Mouse (Mus musculus): ENCODE results near the gene Qsox2.
A peak's percentile ranks its signal among the peaks of the same experiment; 100 is the strongest.

Qsox2 gene

DNA sequence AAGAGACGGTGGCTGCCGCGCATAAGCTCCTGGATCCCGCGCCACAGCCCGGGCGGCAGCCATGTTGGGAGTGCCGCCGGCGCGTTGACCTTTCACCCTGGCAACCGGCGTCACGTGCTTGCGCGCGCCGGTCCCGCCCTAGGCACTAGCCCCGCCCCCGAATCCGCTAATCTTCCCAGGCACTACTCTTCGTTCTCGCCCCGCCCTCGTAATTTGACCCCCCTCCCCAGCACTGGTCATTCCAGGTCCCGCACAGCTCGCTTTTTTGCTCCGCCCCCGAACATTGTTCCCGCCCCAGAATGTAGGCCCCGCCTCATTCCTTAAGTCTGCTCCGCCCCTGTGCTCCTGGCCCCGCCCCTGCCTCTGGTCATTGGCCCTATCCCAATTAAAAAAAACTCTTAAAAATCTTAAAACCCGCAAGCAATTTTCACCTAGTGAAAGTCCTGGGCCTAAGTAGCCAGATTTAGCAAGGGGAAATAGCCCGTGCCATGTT is at the start of gene Qsox2:
Gene Qsox2 (minus strand): TSS at position 236 of the 493 bp plus-strand sequence.
- peak; percentile 82 for DNase-seq

- no peak for DNase-seq
Observed at GRCm38 (mm10) chr2:26286391-26286790, 49.1 kb upstream of the Qsox2 start.

DNA sequence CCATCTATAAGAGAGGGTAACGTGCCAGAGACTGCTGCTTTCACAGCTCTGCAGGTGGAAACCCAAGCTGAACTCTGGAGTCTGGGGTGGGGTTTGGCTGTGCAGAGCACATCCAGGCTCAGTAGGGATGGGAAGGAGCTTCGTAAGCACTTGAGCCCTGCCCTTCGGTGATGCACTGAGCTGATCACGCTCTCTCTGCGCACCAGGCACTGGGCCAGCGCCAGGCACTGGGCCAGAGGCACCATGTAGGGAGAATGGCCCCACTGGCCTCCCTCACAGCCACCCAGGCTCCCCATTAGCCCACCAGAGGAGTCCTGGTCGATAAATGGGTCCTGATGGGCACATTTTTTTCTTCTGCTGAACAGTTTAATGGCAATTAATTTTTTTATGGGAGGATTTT is 48.5 kb upstream of the Qsox2 start:
- no peak for DNase-seq

DNA sequence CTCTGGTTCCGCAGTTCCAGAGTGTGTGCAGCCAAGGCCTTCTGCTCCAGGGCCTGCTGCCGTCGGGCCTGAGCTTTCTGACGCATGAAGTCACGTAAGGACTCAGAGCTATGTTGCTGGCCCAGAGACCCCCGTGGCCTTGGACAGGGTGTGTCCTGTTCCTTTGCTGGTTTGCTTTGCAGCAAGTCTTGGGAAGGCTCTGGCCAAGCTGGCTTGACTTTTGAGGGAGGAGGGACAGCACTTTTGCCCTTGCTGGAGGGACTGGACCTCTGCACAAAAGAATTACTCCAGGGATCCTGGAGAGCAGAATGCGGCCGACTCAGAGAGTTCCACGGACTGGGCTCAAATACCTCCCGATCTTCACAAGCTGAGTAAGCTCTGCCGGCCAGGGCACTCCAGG is 43.3 kb upstream of the Qsox2 start:
- no peak for DNase-seq

- DNase-seq: no peak
Observed at GRCm38 (mm10) chr2:26279712-26280111, 42.4 kb upstream of the Qsox2 start.

DNA sequence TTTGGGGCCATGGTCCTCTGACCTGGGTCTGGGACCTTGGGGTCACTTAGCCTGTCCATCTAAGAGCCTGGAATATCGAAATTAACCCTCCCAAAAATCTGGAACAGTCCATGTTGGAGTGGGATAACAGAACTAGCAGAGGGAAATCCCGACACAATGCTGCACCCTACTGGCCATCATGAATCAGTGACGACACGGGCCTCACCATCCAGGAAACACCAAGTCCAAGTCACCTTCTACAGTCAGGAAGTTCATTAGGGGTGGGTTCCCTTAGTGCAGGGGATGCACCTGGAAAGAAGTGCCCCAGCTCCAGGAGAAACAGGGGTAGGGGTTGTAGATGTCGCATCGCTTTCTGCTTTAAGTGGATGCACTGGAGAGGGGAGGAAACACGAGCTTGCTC is 36.3 kb upstream of the Qsox2 start:
- DNase-seq: peak; percentile 69

DNA sequence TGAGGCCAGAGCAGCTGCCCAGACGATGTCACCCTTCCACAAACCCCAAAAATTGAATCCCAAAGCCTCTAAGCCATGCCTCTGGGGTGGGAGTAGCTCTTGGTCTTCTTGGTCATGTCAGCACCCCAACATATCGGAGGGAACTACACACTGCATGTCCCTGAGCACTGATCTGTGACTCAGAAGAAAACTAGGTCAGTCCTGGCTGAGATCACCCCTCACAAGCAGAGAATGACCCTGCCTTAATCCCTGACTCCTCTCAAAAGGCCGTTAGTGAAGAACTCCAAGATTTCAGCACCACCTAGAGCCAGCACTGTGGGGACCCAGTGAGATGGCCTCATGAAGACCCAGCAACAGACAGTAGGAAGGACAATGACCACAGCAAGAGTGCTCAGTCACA is 30.9 kb upstream of the Qsox2 start:
- no peak for DNase-seq

GRCm38 (mm10) chr2:26266066-26266742 is 28.9 kb upstream of the Qsox2 start:
- no peak for DNase-seq

- no peak for DNase-seq
Observed at GRCm38 (mm10) chr2:26265095-26265494, 27.8 kb upstream of the Qsox2 start.

DNA sequence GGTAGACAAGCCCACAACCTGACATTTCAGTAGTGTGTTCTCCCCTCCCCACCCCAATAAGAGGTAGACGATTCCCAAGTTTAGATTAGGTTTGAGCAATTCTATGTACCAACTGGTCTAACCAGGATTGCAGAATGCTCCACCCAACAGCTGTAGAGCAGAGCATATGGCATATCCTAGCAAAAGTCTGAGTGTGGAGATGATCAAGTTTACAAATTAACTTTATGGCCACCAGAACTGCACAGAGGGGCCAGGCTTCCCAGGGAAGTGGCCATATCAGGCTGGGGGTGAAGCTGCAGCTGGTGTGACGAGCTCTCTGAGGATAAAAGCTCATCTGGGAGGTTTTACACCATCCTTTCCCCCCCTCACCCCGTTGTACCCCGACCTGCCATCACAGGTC is 27.3 kb upstream of the Qsox2 start:
- no peak for DNase-seq

DNA sequence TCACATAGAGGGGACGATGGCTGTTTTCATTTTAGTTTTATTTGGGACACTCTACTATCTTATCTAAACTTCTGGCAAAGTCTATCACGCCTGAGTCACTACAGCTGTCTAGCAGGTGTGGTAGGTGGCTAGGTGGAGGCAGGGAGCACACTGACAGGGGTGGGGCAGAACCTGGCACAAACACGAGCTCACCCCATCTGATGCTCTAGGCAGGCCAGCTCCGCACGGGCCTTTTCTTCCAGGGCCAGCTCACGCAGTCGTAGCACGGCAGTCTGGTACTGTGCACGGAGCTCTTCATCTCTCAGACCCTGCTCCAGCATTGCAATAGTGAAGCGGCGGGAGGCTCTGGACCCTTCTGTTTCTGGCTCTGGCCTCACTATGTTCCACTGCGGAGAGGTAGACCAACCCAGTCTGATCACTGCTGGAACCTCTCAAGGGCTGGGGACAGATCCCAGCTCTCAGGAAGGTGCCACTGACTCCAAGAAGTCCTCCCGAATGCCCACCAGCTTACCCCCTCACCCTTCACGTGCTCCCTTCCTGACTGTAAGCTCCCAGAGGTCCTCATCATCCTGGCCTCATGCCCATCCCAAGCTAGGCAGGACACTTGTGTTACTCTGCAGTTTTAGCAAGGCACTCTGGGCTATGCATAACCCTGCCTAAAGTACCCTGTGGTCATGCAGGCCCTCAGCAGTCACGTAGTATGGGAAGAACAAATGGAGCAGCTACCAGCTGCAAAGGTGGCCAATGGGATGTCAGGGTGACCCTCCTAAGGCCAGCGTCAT is 20.2 kb upstream of the Qsox2 start:
- no peak for DNase-seq

GRCm38 (mm10) chr2:26254816-26255215 is 17.5 kb upstream of the Qsox2 start:
- DNase-seq: no peak

DNA sequence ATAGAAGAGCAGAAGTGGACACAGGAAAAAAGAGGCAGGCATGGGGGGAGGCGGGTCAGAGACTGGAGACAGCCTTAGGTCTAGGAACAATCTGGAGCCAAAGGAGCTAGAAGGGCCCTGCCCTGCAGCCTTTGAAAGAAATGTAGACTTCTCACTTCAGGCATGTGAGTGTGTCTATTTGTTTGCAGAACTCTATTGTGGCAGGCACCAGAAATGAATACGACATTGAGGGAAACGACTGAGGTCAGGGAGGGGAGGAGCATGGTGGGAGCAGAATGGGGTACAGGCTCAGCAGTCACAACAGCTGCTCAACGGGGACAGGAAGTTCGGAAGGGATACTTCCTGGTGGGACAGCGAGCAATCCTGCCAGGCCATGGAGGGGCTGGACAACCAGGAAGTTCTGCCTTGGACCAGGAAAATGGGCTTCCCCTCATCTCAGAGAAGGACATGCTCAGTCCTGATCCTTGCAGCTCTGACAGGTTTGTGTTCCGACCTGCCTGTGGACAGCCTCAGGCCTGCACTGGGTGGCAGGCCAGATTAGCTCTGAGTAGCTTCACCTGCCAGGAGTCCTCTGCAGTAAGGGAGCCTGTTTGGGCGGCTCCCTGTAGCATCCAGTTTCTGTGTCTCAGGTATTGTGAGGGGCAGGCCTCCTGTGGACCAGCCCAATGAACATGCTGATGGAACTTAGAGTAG is 15.3 kb upstream of the Qsox2 start:
- DNase-seq: no peak

GRCm38 (mm10) chr2:26247531-26247930 is 10.2 kb upstream of the Qsox2 start:
- no peak for DNase-seq

DNA sequence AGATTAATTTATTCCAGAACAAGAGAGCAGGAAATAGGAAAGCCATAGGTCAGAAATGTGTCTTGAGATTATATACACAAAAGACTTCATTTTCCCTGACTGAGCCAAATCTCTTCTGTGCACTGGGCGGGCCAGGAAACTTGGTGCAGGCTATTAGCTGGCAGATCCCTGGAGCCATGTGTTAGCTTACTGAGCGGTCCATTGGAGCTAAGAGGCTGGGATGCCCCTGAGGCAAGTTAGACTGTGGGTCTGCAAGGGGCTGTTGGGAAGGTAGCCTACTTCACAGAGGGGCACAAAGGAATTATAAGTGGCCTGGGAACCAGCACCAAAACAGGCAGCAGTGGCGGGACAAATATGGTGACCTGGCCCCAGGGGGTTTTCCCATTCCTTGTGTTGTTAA is 3.5 kb upstream of the Qsox2 start:
- DNase-seq: no peak

DNA sequence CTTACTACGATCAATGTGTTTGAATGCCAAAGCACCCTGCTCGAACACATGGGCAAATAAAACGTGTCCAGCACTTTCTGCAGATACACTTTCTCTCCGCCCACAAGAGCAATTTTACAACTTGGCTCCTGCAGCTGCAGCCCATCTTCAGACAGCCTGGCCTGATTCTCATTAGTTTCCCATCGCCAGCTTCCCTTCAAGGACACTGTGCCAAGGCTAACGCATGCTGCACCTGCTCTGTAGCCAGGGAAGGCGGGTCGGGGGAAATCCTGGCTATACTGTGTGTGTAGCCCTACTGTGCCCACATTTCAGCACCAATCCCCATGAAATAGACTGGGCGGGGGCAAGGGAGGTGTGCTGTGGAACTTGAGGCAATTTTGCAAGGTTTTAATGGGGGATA is 3.0 kb upstream of the Qsox2 start:
- DNase-seq: no peak

DNA sequence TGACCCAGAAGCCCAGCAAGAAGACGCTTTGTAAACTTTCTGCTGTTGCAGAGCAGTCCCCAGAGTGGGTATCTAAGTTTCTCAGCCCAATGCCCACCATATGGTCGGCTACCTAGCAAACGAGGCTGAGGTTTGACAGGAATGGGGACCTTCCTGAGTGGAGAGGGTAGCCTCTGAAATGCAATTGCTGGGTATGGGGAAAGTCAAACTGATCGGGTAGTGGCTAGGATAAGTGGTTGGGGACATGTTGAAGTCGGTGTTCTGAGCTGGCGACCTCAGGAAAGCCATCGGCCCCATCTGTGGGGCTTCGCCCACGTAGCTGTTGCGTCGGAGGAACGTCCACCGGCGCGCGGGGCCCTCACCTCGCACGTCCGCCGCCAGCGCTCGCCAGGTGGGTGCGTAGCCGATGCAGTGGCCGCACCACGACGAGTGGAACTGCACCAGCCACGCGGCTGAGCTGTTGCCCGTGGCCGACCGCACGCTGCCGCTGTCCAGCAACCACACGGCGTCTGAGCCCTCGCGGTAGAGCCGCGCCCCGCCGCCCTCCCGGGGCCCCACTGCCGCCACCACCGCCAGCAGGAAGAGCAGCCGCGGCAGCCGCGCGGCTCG is 540 bp downstream of the Qsox2 start:
- no peak for DNase-seq

GRCm38 (mm10) chr2:26234771-26235170 is 2.6 kb downstream of the Qsox2 start:
- no peak for DNase-seq

GRCm38 (mm10) chr2:26234253-26234652 is 3.1 kb downstream of the Qsox2 start:
- no peak for DNase-seq

DNA sequence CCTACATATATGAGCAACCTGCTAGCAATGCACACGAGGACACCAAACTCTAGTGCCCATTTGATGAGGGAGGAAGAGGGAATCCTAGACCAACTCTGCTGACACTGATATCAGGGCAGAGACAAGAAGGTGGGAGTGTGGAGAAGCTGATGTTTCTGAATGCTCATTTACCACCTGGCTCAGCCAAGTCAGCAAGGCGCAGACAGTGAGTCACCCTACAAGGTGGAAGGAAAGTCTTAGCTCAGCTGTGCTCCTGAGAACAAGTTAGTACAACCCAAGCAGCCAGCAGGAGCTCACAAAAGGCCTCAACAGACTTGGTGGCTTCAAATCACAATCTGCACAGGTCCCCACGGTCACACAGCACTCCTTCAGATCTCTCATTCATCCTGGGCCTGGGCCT is 6.0 kb downstream of the Qsox2 start:
- no peak for DNase-seq

DNA sequence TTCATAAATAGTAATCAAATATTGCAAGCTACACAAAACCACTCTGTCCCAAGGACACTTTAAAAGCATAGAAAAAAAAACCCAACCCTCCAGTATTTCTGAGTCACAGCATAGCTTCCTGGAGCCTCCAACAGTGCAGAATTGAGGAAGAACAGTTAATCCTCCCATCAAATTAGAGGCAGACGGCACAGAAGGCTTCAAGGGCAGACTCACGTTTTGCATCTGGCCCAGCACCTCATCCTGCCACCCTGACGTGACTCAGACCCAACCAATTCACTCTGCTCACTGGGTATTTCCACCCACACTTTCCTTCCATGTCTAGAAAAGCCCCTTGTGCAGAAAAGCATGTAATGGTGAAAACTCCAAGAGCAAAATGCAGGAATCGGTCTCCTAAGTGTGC is 7.1 kb downstream of the Qsox2 start:
- DNase-seq: no peak

DNA sequence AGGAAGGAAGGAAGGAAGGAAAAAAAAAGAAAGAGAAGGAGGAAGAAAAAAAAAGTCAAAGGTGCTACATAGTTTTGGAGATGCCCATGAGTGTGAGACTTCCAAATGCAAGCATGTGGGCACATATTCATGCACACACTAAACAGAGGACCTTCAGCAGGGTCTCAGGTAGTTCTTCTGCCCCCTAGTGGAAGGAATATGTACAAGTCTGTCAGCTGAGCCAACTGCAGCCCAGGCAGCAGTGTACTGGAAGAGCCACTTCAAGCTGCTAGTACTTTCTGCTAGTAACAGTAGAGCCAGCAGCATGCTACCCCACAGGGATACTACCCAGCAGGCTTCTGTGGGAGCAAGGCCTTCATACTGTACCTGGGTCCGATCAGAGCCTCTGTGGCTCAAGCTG is 9.5 kb downstream of the Qsox2 start:
- DNase-seq: peak; percentile 52

- no peak for DNase-seq
Observed at GRCm38 (mm10) chr2:26225242-26225641, 12.1 kb downstream of the Qsox2 start.

Data from cerebellum, adult 8-10 months (tissue).